Mouse (Mus musculus) C2C12 (cell line): ENCODE results near the gene Proser3. TPM values are rescaled to one million over a fixed set of nuclear protein-coding genes. Genes with fewer than 3 reads are reported as not detected.

Experiments used
- H3K27me3 ChIP-seq: one replicate; pipeline ENCODE4 v1.6.1; 2011; ENCODE audit not compliant: control insufficient read depth, insufficient read depth, insufficient read length
- H3K36me3 ChIP-seq: one replicate; pipeline ENCODE4 v1.6.1; 2011; ENCODE audit not compliant: control insufficient read depth, insufficient read depth
- H3K4me3 ChIP-seq: one replicate; pipeline ENCODE4 v1.5.1; 2011; ENCODE audit warnings: mild to moderate bottlenecking, control low read depth; ENCODE audit not compliant: poor library complexity, insufficient read depth, severe bottlenecking
- H3K79me2 ChIP-seq: one replicate; pipeline ENCODE4 v1.6.1; 2011; ENCODE audit not compliant: control insufficient read depth, insufficient read depth
- H3K79me3 ChIP-seq: one replicate; pipeline ENCODE4 v1.6.1; 2011; ENCODE audit warnings: low read depth, control low read depth
- H3ac ChIP-seq: one replicate; pipeline ENCODE3; 2011; ENCODE audit warnings: low read depth; ENCODE audit not compliant: control insufficient read depth, insufficient read length
- CEBPB ChIP-seq: IDR thresholded peaks from one replicate; pipeline ENCODE4 v1.6.1; 2011; ENCODE audit warnings: low read depth, mild to moderate bottlenecking, control low read depth, moderate library complexity
- CTCF ChIP-seq: IDR thresholded peaks from one replicate; pipeline ENCODE4 v1.5.1; 2011; ENCODE audit not compliant: control insufficient read depth, insufficient read depth, insufficient read length
- FOSL1 ChIP-seq: IDR thresholded peaks from one replicate; pipeline ENCODE4 v1.8.0; 2011; ENCODE audit warnings: mild to moderate bottlenecking, low read length; ENCODE audit not compliant: poor library complexity, insufficient read depth, severe bottlenecking
- MAX ChIP-seq: IDR thresholded peaks from one replicate; pipeline ENCODE4 v1.6.1; 2011; ENCODE audit warnings: mild to moderate bottlenecking, control low read depth
- MYOD1 ChIP-seq: IDR thresholded peaks from one replicate; pipeline ENCODE4 v1.6.1; 2011; ENCODE audit warnings: low read depth; ENCODE audit not compliant: control insufficient read depth, insufficient read length
- MYOG ChIP-seq: IDR thresholded peaks from one replicate; pipeline ENCODE4 v1.6.1; 2011; ENCODE audit not compliant: control insufficient read depth, insufficient read length; ENCODE audit errors: extremely low read depth
- USF1 ChIP-seq: IDR thresholded peaks from one replicate; pipeline ENCODE4 v1.6.1; 2011; ENCODE audit warnings: low read depth, mild to moderate bottlenecking, control low read depth, moderate library complexity
- polyA plus RNA-seq: library from polyadenylated mRNA; unstranded; fragments of >200 nt; fragmentation: generic; extraction: Trizol; gene quantifications from one replicate; pipeline ENCODE4 v1.2.1, GENCODE M21; 2012; ENCODE audit warnings: missing spikeins

Proser3 gene
- polyA plus RNA-seq, 1 experiment = 8.7 TPM

- Histone ChIP-seq H3K27me3 (no peaks in the 10 kb centered on the region), H3K79me3 (peaks cover 2% of the 10 kb centered on the region), H3K36me3 (peaks cover 14% of the 10 kb centered on the region), H3K4me3 (no peak overlapping the region), H3K79me2 (peaks cover 28% of the 10 kb centered on the region), H3ac (no peak overlapping the region)
- no peak for TF ChIP-seq MYOD1
- no peak for TF ChIP-seq MAX
- TF ChIP-seq FOSL1 = no peak
- no peak for TF ChIP-seq CTCF
- no peak for TF ChIP-seq MYOG
- TF ChIP-seq CEBPB = no peak
- TF ChIP-seq USF1 = no peak
Measured at GRCm38 (mm10) chr7:30566033-30566432, 13.9 kb upstream of the Proser3 start.

GRCm38 (mm10) chr7:30564970-30565571, 13.0 kb upstream of the Proser3 start, which contains the start of gene Igflr1:
Gene Igflr1, plus strand, starts transcription at chr7:30565427.
- no peaks in the 10 kb centered on the region for H3K27me3 ChIP-seq
- peaks cover 14% of the 10 kb centered on the region for H3K36me3 ChIP-seq
- H3K79me2 ChIP-seq = peaks cover 28% of the 10 kb centered on the region
- H3K79me3 ChIP-seq = peaks cover 2% of the 10 kb centered on the region
- TF ChIP-seq MYOG (no peak), FOSL1 (no peak), CTCF (no peak), MAX (no peak), USF1 (no peak), MYOD1 (no peak), CEBPB (no peak)
- H3ac ChIP-seq = no peak within 1 kb of the TSS
- H3K4me3 ChIP-seq = no peak within 1 kb of the TSS

- peak overlapping the region; percentile 28 for H3ac ChIP-seq
- H3K79me2 ChIP-seq = peaks cover 32% of the 10 kb centered on the region
- no peaks in the 10 kb centered on the region for H3K27me3 ChIP-seq
- H3K36me3 ChIP-seq = peaks cover 6% of the 10 kb centered on the region
- H3K79me3 ChIP-seq = peaks cover 2% of the 10 kb centered on the region
- H3K4me3 ChIP-seq = peak overlapping the region; percentile 90
- TF ChIP-seq MAX (no peak), USF1 (peak; percentile 73)
Measured at GRCm38 (mm10) chr7:30563906-30564280, 11.8 kb upstream of the Proser3 start.

GRCm38 (mm10) chr7:30563117-30563905, 11.2 kb upstream of the Proser3 start, which contains the start of the genes U2af1l4, Gm49396 and Psenen:
Gene U2af1l4, plus strand, starts transcription at chr7:30563301.
Gene Gm49396, plus strand, starts transcription at chr7:30563344.
Gene Psenen, minus strand, starts transcription at chr7:30563627.
- H3K79me3 ChIP-seq = peaks cover 4% of the 10 kb centered on the region
- peak within 1 kb of the TSS; percentile 71 for H3ac ChIP-seq

GRCm38 (mm10) chr7:30562526-30563116, 10.5 kb upstream of the Proser3 start:
- TF ChIP-seq USF1 (no peak), FOSL1 (no peak)
- H3K27me3 ChIP-seq = no peaks in the 10 kb centered on the region
- peaks cover 7% of the 10 kb centered on the region for H3K79me3 ChIP-seq
- H3K36me3 ChIP-seq = peaks cover 6% of the 10 kb centered on the region
- peak overlapping the region; percentile 90 for H3K4me3 ChIP-seq
- H3ac ChIP-seq = peak overlapping the region; percentile 71
- peaks cover 45% of the 10 kb centered on the region for H3K79me2 ChIP-seq

More at GRCm38 (mm10) chr7:30563117-30563905, 11.2 kb upstream of the Proser3 start, which contains the start of the genes U2af1l4, Gm49396 and Psenen:
- Histone ChIP-seq H3K36me3 (peaks cover 6% of the 10 kb centered on the region), H3K27me3 (no peaks in the 10 kb centered on the region), H3K79me2 (peaks cover 38% of the 10 kb centered on the region), H3K4me3 (peak within 1 kb of the TSS; percentile 90)
- TF ChIP-seq MAX = peak; percentile 68
- no peak for TF ChIP-seq CEBPB
- no peak for TF ChIP-seq MYOD1

- no peak for TF ChIP-seq USF1
- no peak for TF ChIP-seq CEBPB
- no peak for TF ChIP-seq MAX
- no peak for TF ChIP-seq FOSL1
- TF ChIP-seq MYOD1 = no peak
- TF ChIP-seq CTCF = no peak
- TF ChIP-seq MYOG = no peak
- Histone ChIP-seq H3K79me2 (peaks cover 46% of the 10 kb centered on the region), H3K36me3 (peaks cover 7% of the 10 kb centered on the region), H3K79me3 (peaks cover 7% of the 10 kb centered on the region), H3K27me3 (no peaks in the 10 kb centered on the region), H3ac (no peak overlapping the region), H3K4me3 (no peak overlapping the region)
Measured at GRCm38 (mm10) chr7:30560296-30560695, 8.2 kb upstream of the Proser3 start.
